Mouse (Mus musculus) heart, postnatal 25 days (tissue): ENCODE measurements at regions not wholly inside any gene's neighbourhood (a gene's known extent, or its start where the extent isn't known, plus 50 kb on each side); places are given as distances from the start of the nearest gene placed in this dataset.

ENCODE experiments used
- DNase-seq: peaks from one replicate; pipeline ENCODE4 v3.0.0; 2022; ENCODE audit warnings: low spot score
- intact Hi-C: fragments of 180-260 bp; cut with DNase I; formaldehyde crosslinking; loops from one replicate; pipeline ENCODE4 v1.15.1; 2025

- intact Hi-C loops: loop anchor here (2.0 kb wide), 1 partner anchor 36 kb away; no protein-coding TSS in a partner anchor
- peak; percentile 100 for DNase-seq
These were observed 52.3 kb upstream of the Wnt7b start for GRCm38 (mm10) chr15:85634322-85635141.

- intact Hi-C loops: loop anchor here (2.0 kb wide), 1 partner anchor 35 kb away; no protein-coding TSS in a partner anchor
- no peak for DNase-seq
These were observed 53.2 kb upstream of the Wnt7b start for GRCm38 (mm10) chr15:85635425-85635824.

GRCm38 (mm10) chr15:85639566-85639965 is 57.3 kb upstream of the Wnt7b start:
- DNase-seq: no peak
- intact Hi-C loops: no loop called here

GRCm38 (mm10) chr15:85641120-85642080 is 59.1 kb upstream of the Wnt7b start:
- intact Hi-C loops: no loop called here
- no peak for DNase-seq

GRCm38 (mm10) chr15:85645396-85645795 is 63.1 kb upstream of the Wnt7b start:
- DNase-seq: no peak
- intact Hi-C loops: no loop called here

GRCm38 (mm10) chr15:85645971-85646638 is 63.8 kb upstream of the Wnt7b start:
- peak; percentile 64 for DNase-seq
- intact Hi-C loops: no loop called here

- DNase-seq: no peak
- intact Hi-C loops: no loop called here
These were observed 64.5 kb upstream of the Wnt7b start for GRCm38 (mm10) chr15:85646639-85647277.

GRCm38 (mm10) chr15:85647593-85647992 is 65.3 kb upstream of the Wnt7b start:
- intact Hi-C loops: no loop called here
- no peak for DNase-seq

GRCm38 (mm10) chr15:85650241-85650640 is 68.0 kb upstream of the Wnt7b start:
- no peak for DNase-seq
- intact Hi-C loops: loop anchor here (5.0 kb wide), 1 partner anchor 38 kb away; no protein-coding TSS in a partner anchor

- no peak for DNase-seq
- intact Hi-C loops: loop anchor here (5.0 kb wide), 1 partner anchor 40 kb away; no protein-coding TSS in a partner anchor
These were observed 69.6 kb upstream of the Wnt7b start for GRCm38 (mm10) chr15:85651718-85652420.

- no peak for DNase-seq
- intact Hi-C loops: loop anchor here (5.0 kb wide), 1 partner anchor 40 kb away; no protein-coding TSS in a partner anchor
These were observed 70.2 kb upstream of the Wnt7b start for GRCm38 (mm10) chr15:85652431-85652830.

- intact Hi-C loops: loop anchor here (5.0 kb wide), 1 partner anchor 41 kb away; no protein-coding TSS in a partner anchor
- DNase-seq: no peak
These were observed 70.6 kb upstream of the Wnt7b start for GRCm38 (mm10) chr15:85652871-85653337.

GRCm38 (mm10) chr15:85653421-85654401 is 71.4 kb upstream of the Wnt7b start:
- intact Hi-C loops: loop anchor here (2.0 to 5.0 kb wide), 2 partner anchors 15 to 41 kb away; no protein-coding TSS in a partner anchor
- DNase-seq: peak; percentile 81

GRCm38 (mm10) chr15:85654791-85655190 is 72.5 kb upstream of the Wnt7b start:
- no peak for DNase-seq
- intact Hi-C loops: loop anchor here (2.0 to 5.0 kb wide), 2 partner anchors 14 to 42 kb away; no protein-coding TSS in a partner anchor

GRCm38 (mm10) chr15:85655751-85656167 is 73.5 kb upstream of the Wnt7b start:
- intact Hi-C loops: loop anchor here (2.0 kb wide), 1 partner anchor 13 kb away; no protein-coding TSS in a partner anchor
- no peak for DNase-seq

- DNase-seq: no peak
- intact Hi-C loops: no loop called here
These were observed 74.6 kb upstream of the Wnt7b start for GRCm38 (mm10) chr15:85656852-85657251.

- DNase-seq: no peak
- intact Hi-C loops: no loop called here
These were observed 75.2 kb upstream of the Wnt7b start for GRCm38 (mm10) chr15:85657441-85657989.
